Mouse (Mus musculus) stomach, embryonic 14.5 days (tissue): ENCODE results near the gene Traf7. TPM values are rescaled to one million over a fixed set of nuclear protein-coding genes. Genes with fewer than 3 reads are reported as not detected.

Source experiments
- ATAC-seq: fragments of 200-750 bp; cut with Nextera tagmentation; 2 replicates; pipeline ENCODE4 v1.8.0; 2017; ENCODE audit warnings: low read depth, moderate TSS enrichment; ENCODE audit not compliant: insufficient number of reproducible peaks, insufficient read depth, low FRiP score
- H3K27ac ChIP-seq: fragments of 300-500 bp; sonication (generic); 2 replicates; pipeline ENCODE4 v1.5.1; 2014; ENCODE audit warnings: mild to moderate bottlenecking, low read length, moderate library complexity, mixed read lengths
- H3K27me3 ChIP-seq: fragments of 300-500 bp; sonication (generic); 2 replicates; pipeline ENCODE4 v1.6.1; 2014; ENCODE audit warnings: low read length, control low read depth, mixed read lengths; ENCODE audit not compliant: control insufficient read depth, insufficient read depth
- H3K36me3 ChIP-seq: fragments of 300-500 bp; sonication (generic); 2 replicates; pipeline ENCODE4 v1.6.1; 2014; ENCODE audit warnings: mild to moderate bottlenecking, control low read depth, low read length, moderate library complexity, mixed read lengths; ENCODE audit not compliant: control insufficient read depth, insufficient read depth
- H3K4me1 ChIP-seq: fragments of 300-500 bp; sonication (generic); 2 replicates; pipeline ENCODE4 v1.6.1; 2014; ENCODE audit warnings: low read length, control low read depth, mixed read lengths; ENCODE audit not compliant: control insufficient read depth, insufficient read depth
- H3K4me2 ChIP-seq: fragments of 300-500 bp; sonication (generic); replicated peaks from 2 replicates; pipeline ENCODE4 v1.6.1; 2014; ENCODE audit warnings: low read depth, low read length, control low read depth
- H3K4me3 ChIP-seq: fragments of 300-500 bp; sonication (generic); 2 replicates; pipeline ENCODE4 v1.5.1; 2014; ENCODE audit warnings: low read depth, low read length, control low read depth
- H3K9ac ChIP-seq: fragments of 300-500 bp; sonication (generic); replicated peaks from 2 replicates; pipeline ENCODE4 v1.6.1; 2014; ENCODE audit warnings: low read depth, mild to moderate bottlenecking, control low read depth, low read length, moderate library complexity, mixed read lengths
- H3K9me3 ChIP-seq: fragments of 300-500 bp; sonication (generic); 2 replicates; pipeline ENCODE4 v1.6.1; 2016; ENCODE audit warnings: low read depth, low read length, control low read depth; ENCODE audit not compliant: control insufficient read depth
- WGBS: fragments of 180-500 bp; shearing (Covaris S2); extraction: QIAGEN DNeasy Blood & Tissue Kit; methylation state at CpG from one replicate; pipeline ENCODE4 v1.1.7; 2014; 5-methylcytosine and 5-hydroxymethylcytosine counted together
- polyA plus RNA-seq: library from polyadenylated mRNA; unstranded; fragments of >200 nt; fragmentation: Nextera tagmentation; extraction: Ambion mirVana; gene quantifications from 2 replicates; pipeline ENCODE4 v1.2.1, GENCODE M21; 2014

Traf7 gene
- polyA plus RNA-seq, 1 experiment from 2014 or later, result 87.6 TPM

- Histone ChIP-seq H3K4me1 (peaks cover 29% of the 10 kb centered on the region), H3K4me3 (no peak overlapping the region), H3K9ac (no peak overlapping the region), H3K36me3 (peaks cover 26% of the 10 kb centered on the region), H3K9me3 (no peaks in the 10 kb centered on the region), H3K27ac (no peak overlapping the region), H3K4me2 (no peak overlapping the region), H3K27me3 (no peaks in the 10 kb centered on the region)
- 78% methylated on average over 5 of the region's 5 CpGs for WGBS
- no peak for ATAC-seq
Measured at GRCm38 (mm10) chr17:24474557-24474956, 53.2 kb downstream of the Traf7 start.

- no peaks in the 10 kb centered on the region for H3K27me3 ChIP-seq
- peak within 1 kb of the TSS; percentile 67 for H3K27ac ChIP-seq
- H3K4me1 ChIP-seq, result peaks cover 29% of the 10 kb centered on the region
- no peak within 1 kb of the TSS for H3K4me3 ChIP-seq
- ATAC-seq, result no peak
- no peak within 1 kb of the TSS for H3K9ac ChIP-seq
- no peaks in the 10 kb centered on the region for H3K9me3 ChIP-seq
- 0 out of 2 replicates have a peak within 1 kb of the TSS, but pooled peaks have one; percentile 5 for H3K4me2 ChIP-seq
- WGBS, result 75% methylated on average over 6 of the region's 6 CpGs
- H3K36me3 ChIP-seq, result peaks cover 26% of the 10 kb centered on the region
Measured at GRCm38 (mm10) chr17:24473612-24474275, 54.0 kb downstream of the Traf7 start, which contains the start of gene Bricd5. Bricd5 (plus strand) TSS chr17:24473884.

- 0 out of 2 replicates have a peak overlapping the region, but pooled peaks have one; percentile 93 for H3K4me2 ChIP-seq
- H3K9me3 ChIP-seq, result no peaks in the 10 kb centered on the region
- ATAC-seq, result no peak
- no peak overlapping the region for H3K4me3 ChIP-seq
- peak overlapping the region; percentile 27; the same call in 1 of the 2 replicates for H3K27ac ChIP-seq
- H3K4me1 ChIP-seq, result peaks cover 24% of the 10 kb centered on the region
- no peaks in the 10 kb centered on the region for H3K27me3 ChIP-seq
- WGBS, result 80% methylated on average over 4 of the region's 4 CpGs
- no peak overlapping the region for H3K9ac ChIP-seq
- H3K36me3 ChIP-seq, result peaks cover 26% of the 10 kb centered on the region
Measured at GRCm38 (mm10) chr17:24472512-24472911, 55.2 kb downstream of the Traf7 start.

GRCm38 (mm10) chr17:24470701-24471527, 56.8 kb downstream of the Traf7 start:
- peak overlapping the region; percentile 93 for H3K4me2 ChIP-seq
- peak; percentile 16; the same call in 1 of the 2 replicates for ATAC-seq
- WGBS, result 1% methylated on average over 68 of the region's 68 CpGs
- H3K9ac ChIP-seq, result peak overlapping the region; percentile 84
- H3K4me1 ChIP-seq, result peaks cover 24% of the 10 kb centered on the region
- no peaks in the 10 kb centered on the region for H3K27me3 ChIP-seq
- no peaks in the 10 kb centered on the region for H3K9me3 ChIP-seq
- peaks cover 13% of the 10 kb centered on the region for H3K36me3 ChIP-seq
- H3K4me3 ChIP-seq, result peak overlapping the region; percentile 80
- peak overlapping the region; percentile 52; the same call in 1 of the 2 replicates for H3K27ac ChIP-seq

- peaks cover 24% of the 10 kb centered on the region for H3K4me1 ChIP-seq
- H3K27me3 ChIP-seq, result no peaks in the 10 kb centered on the region
- H3K9me3 ChIP-seq, result no peaks in the 10 kb centered on the region
- under 1% methylated on average over 75 of the region's 75 CpGs for WGBS
- H3K4me2 ChIP-seq, result peak within 1 kb of the TSS; percentile 93
- peak within 1 kb of the TSS; percentile 80 for H3K4me3 ChIP-seq
- H3K27ac ChIP-seq, result peak within 1 kb of the TSS; percentile 52
- H3K9ac ChIP-seq, result peak within 1 kb of the TSS; percentile 84
- peaks cover 5% of the 10 kb centered on the region; the same call in 1 of the 2 replicates for H3K36me3 ChIP-seq
- ATAC-seq, result peak; percentile 98
Measured at GRCm38 (mm10) chr17:24469910-24470602, 57.7 kb downstream of the Traf7 start, which contains the start of the genes E4f1 and Pgp. E4f1 (minus strand) TSS chr17:24470313. Pgp (plus strand) TSS chr17:24470392.

GRCm38 (mm10) chr17:24469336-24469909, 58.3 kb downstream of the Traf7 start:
- WGBS, result 17% methylated on average over 7 of the region's 7 CpGs
- Histone ChIP-seq H3K9ac (0 out of 2 replicates have a peak overlapping the region, but pooled peaks have one; percentile 84), H3K27ac (peak overlapping the region; percentile 52), H3K4me2 (peak overlapping the region; percentile 93), H3K4me1 (peaks cover 24% of the 10 kb centered on the region), H3K27me3 (no peaks in the 10 kb centered on the region), H3K36me3 (peaks cover 3% of the 10 kb centered on the region; the same call in 1 of the 2 replicates), H3K4me3 (peak overlapping the region; percentile 80), H3K9me3 (no peaks in the 10 kb centered on the region)
- no peak for ATAC-seq

GRCm38 (mm10) chr17:24468636-24469246, 59.0 kb downstream of the Traf7 start:
- Histone ChIP-seq H3K4me3 (no peak overlapping the region), H3K27ac (no peak overlapping the region), H3K4me2 (no peak overlapping the region), H3K27me3 (no peaks in the 10 kb centered on the region), H3K36me3 (peaks cover 3% of the 10 kb centered on the region; the same call in 1 of the 2 replicates), H3K9me3 (no peaks in the 10 kb centered on the region), H3K9ac (no peak overlapping the region), H3K4me1 (peaks cover 24% of the 10 kb centered on the region)
- 94% methylated on average over 5 of the region's 5 CpGs for WGBS
- ATAC-seq, result no peak
